19 mouse cellular contexts compared by ENCODE assay signal in the genomic region with DNA sequence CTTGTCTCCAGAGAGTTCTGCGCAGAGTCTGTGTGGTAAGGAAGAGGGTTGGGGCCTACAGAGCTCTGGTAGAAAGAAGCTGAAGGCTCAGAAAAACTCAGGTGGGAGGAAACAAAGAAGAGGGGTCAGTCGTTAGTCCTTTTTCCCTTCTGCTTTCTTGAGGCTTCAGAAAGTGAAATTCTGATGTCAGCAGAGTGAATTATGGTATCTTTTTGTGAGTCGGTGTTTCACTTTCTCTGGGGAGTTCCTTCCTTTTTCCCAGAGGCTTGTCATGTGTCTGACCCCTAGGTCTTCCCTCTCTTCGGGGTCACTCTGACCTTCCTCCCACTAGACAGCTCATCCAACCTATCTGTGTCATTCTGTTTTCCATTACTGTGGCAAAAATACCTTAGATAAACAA.
DNase-seq lines count a peak whose midpoint lies in the region; ATAC-seq and TF ChIP-seq lines count a peak whose summit lies in the region.
"Had no signal": no experiment of that assay in that cellular context is flagged by ENCODE, and none has a peak within 500 bp of the region (broad histone marks: within the 10 kb centered on the region; RNA-seq: fewer than 3 reads in every experiment).

No protein-coding gene starts in this region.

- no peaks in the 10 kb centered on the region for H3K79me2 ChIP-seq in CH12.LX (replicated peaks; ENCODE audit: control insufficient read depth, extremely low read depth, insufficient read depth, poor library complexity, severe bottlenecking)

- H3K36me3 ChIP-seq in CH12.LX (replicated peaks in 1 of 2; ENCODE audit: control insufficient read depth in 1 of 2, insufficient read depth in 1 of 2, low read length in 1 of 2): no peaks in the 10 kb centered on the region
- no peaks in the 10 kb centered on the region for H3K36me3 ChIP-seq in splenic B cell, adult 2 months (ENCODE audit: control insufficient read depth, insufficient read depth, low read length, poor library complexity, severe bottlenecking)
- H3K36me3 ChIP-seq: embryonic facial prominence, embryonic 13.5 days; forebrain, embryonic 12.5 days; hindbrain, embryonic 13.5 days had no signal

- TF ChIP-seq POLR2A in CH12.LX (IDR thresholded peaks at IDR 0.05; ENCODE audit: low read depth, low read length): no peak

- peaks cover 9% of the 10 kb centered on the region for H3K27me3 ChIP-seq in CH12.LX (replicated peaks)
- no peaks in the 10 kb centered on the region; the same call in 1 of the 2 replicates for H3K27me3 ChIP-seq in splenic B cell, adult 2 months (ENCODE audit: control insufficient read depth, insufficient read depth, low read length, poor library complexity, severe bottlenecking)
- H3K27me3 ChIP-seq: embryonic facial prominence, embryonic 13.5 days; forebrain, embryonic 12.5 days; hindbrain, embryonic 13.5 days had no signal

- no peaks in the 10 kb centered on the region for H3K9me3 ChIP-seq in CH12.LX (replicated peaks; ENCODE audit: low read length)
- H3K9me3 ChIP-seq: embryonic facial prominence, embryonic 13.5 days; forebrain, embryonic 12.5 days; hindbrain, embryonic 13.5 days had no signal

- no peak overlapping the region for H3K27ac ChIP-seq in CH12.LX (ENCODE audit: insufficient read depth, low read depth)
- H3K27ac ChIP-seq: embryonic facial prominence, embryonic 13.5 days; forebrain, embryonic 12.5 days; hindbrain, embryonic 13.5 days; hindbrain, postnatal 0 days had no signal

- H3K9ac ChIP-seq in CH12.LX (ENCODE audit: insufficient read depth, low read depth): no peak overlapping the region
- H3K9ac ChIP-seq: embryonic facial prominence, embryonic 13.5 days; forebrain, embryonic 12.5 days; hindbrain, embryonic 13.5 days had no signal

- no peak; the same call in none of the 2 replicates for TF ChIP-seq RAD21 in CH12.LX (IDR thresholded peaks at IDR 0.05; ENCODE audit: low read depth, low read length)

- H3K4me2 ChIP-seq in CH12.LX (ENCODE audit: insufficient read depth, low read depth, poor library complexity, severe bottlenecking): peak overlapping the region; percentile 57
- H3K4me2 ChIP-seq: embryonic facial prominence, embryonic 13.5 days; forebrain, embryonic 12.5 days; hindbrain, embryonic 13.5 days had no signal

- dilution Hi-C loops in CH12.LX (cut with MboI; ENCODE audit: extremely low pct_ligation_motif_present, extremely low pct_unique_long_range_greater_than_20kb, low sequenced_read_pairs): no loop called here

- peaks cover 13 to 34% of the 10 kb centered on the region in 2 experiments for H3K4me1 ChIP-seq in CH12.LX (ENCODE audit: control insufficient read depth in 1 of 2, insufficient read depth in 2 of 2)
- H3K4me1 ChIP-seq: embryonic facial prominence, embryonic 13.5 days; forebrain, embryonic 12.5 days; hindbrain, embryonic 13.5 days had no signal

- H3K4me3 ChIP-seq in CH12.LX (replicated peaks in 1 of 3; ENCODE audit: low read depth in 2 of 3, low read length in 2 of 3, poor library complexity in 1 of 3): no peak overlapping the region
- H3K4me3 ChIP-seq: embryonic facial prominence, embryonic 13.5 days; forebrain, embryonic 12.5 days; hindbrain, embryonic 13.5 days had no signal

- in situ Hi-C loops in CH12.LX (cut with MboI; ENCODE audit: low pct_ligation_motif_present, low pct_unique_long_range_greater_than_20kb, low sequenced_read_pairs): no loop called here

- ATAC-seq in hematopoietic stem cell, adult 5-6 weeks (replicated peaks in 1 of 2; ENCODE audit: insufficient read depth in 1 of 2, low FRiP score in 2 of 2, low TSS enrichment in 1 of 2, low read depth in 1 of 2, poor library complexity in 2 of 2, severe bottlenecking in 2 of 2): peak; percentile 42 to 48; a peak in 3 of 4 replicates
- ATAC-seq: CD4-positive, CD25-positive, alpha-beta regulatory T cell, adult 4 months; forebrain, embryonic 16.5 days; hindbrain, postnatal 0 days had no signal

- TF ChIP-seq CTCF in CH12.LX (conservative IDR thresholded peaks at IDR 0.05 in 1 of 2, IDR thresholded peaks at IDR 0.05 in 1 of 2; ENCODE audit: low read depth in 2 of 2, low read length in 2 of 2): no peak

- DNase-seq in A20 (ENCODE audit: low read depth, low spot score) (peak; percentile 74), CH12.LX (ENCODE audit: extremely low read depth) (peak; percentile 60)
- peak; percentile 22 for DNase-seq in splenic B cell, adult 2 months (ENCODE audit: low read depth, low spot score)
- no peak for DNase-seq in ovary, postnatal 10 days (ENCODE audit: low spot score)
- no peak for DNase-seq in adrenal gland, postnatal 36 days
- DNase-seq: adrenal gland, postnatal 10 days; B cell, adult 2 months; cerebellum, adult 2 months; cerebellum, postnatal 25 days; gastrocnemius, postnatal 14 days; heart, postnatal 10 days; heart, postnatal 4 days had no signal

- TF ChIP-seq EP300 in CH12.LX (IDR thresholded peaks at IDR 0.05; ENCODE audit: low read length): peak; percentile 89

TF ChIP-seq in CH12.LX, 34 proteins besides CTCF, POLR2A, EP300 and RAD21:
- TF ChIP-seq ELF1 (IDR thresholded peaks at IDR 0.05; ENCODE audit: low read depth, low read length) (0 out of 2 replicates have a peak, but pooled peaks have one; percentile 36), MYC (IDR thresholded peaks at IDR 0.05; ENCODE audit: low read depth, low read length) (peak; percentile 70), NRF1 (IDR thresholded peaks at IDR 0.05; ENCODE audit: low read depth, low read length) (0 out of 2 replicates have a peak, but pooled peaks have one; percentile 13), ZNF384 (IDR thresholded peaks at IDR 0.05; ENCODE audit: low read depth, low read length) (peak; percentile 58), SMC3 (IDR thresholded peaks at IDR 0.05; ENCODE audit: low read depth, low read length) (no peak), IRF4 (IDR thresholded peaks at IDR 0.05; ENCODE audit: low read depth, low read length) (peak; percentile 90), JUND (conservative IDR thresholded peaks at IDR 0.05; ENCODE audit: low read depth, low read length) (peak; percentile 57), SIN3A (IDR thresholded peaks at IDR 0.05; ENCODE audit: low read length) (peak; percentile 67), RCOR1 (conservative IDR thresholded peaks at IDR 0.05; ENCODE audit: low read depth, low read length) (peak; percentile 84), CHD2 (IDR thresholded peaks at IDR 0.05; ENCODE audit: low read length) (0 out of 2 replicates have a peak, but pooled peaks have one; percentile 42), MEF2A (IDR thresholded peaks at IDR 0.05; ENCODE audit: borderline replicate concordance, low read depth, low read length) (peak; percentile 88), MAX (IDR thresholded peaks at IDR 0.05; ENCODE audit: low read length) (peak; percentile 47), MXI1 (IDR thresholded peaks at IDR 0.05; ENCODE audit: low read depth, low read length) (no peak), ZMIZ1 (IDR thresholded peaks at IDR 0.05; ENCODE audit: low read depth, low read length) (no peak), TBP (conservative IDR thresholded peaks at IDR 0.05; ENCODE audit: low read depth, low read length) (0 out of 2 replicates have a peak, but pooled peaks have one; percentile 46), NELFE (IDR thresholded peaks at IDR 0.05; ENCODE audit: low read depth, low read length) (no peak), E2F4 (IDR thresholded peaks at IDR 0.05; ENCODE audit: insufficient replicate concordance, low read depth, low read length) (no peak), TCF12 (IDR thresholded peaks at IDR 0.05; ENCODE audit: low read depth, low read length) (peak; percentile 81), JUN (IDR thresholded peaks at IDR 0.05; ENCODE audit: insufficient read depth, low read depth, low read length) (0 out of 2 replicates have a peak, but pooled peaks have one; percentile 36), USF1 (IDR thresholded peaks at IDR 0.05; ENCODE audit: low read depth, low read length) (no peak), ETS1 (conservative IDR thresholded peaks at IDR 0.05; ENCODE audit: low read depth, low read length) (peak; percentile 95), HCFC1 (IDR thresholded peaks at IDR 0.05; ENCODE audit: low read depth, low read length) (peak; percentile 24), UBTF (IDR thresholded peaks at IDR 0.05; ENCODE audit: low read depth, low read length) (no peak), MAFK (IDR thresholded peaks at IDR 0.05; ENCODE audit: insufficient replicate concordance, low read length) (peak; percentile 90), BHLHE40 (IDR thresholded peaks at IDR 0.05; ENCODE audit: low read depth, low read length) (peak; percentile 92)

Comparison
In these comparisons a context has a peak if more than half of its experiments do, and no peak if none do; other contexts are left out.
1. DNase-seq: peak in A20 (single experiment), CH12.LX (single experiment) and splenic B cell, adult 2 months (single experiment); none in ovary, postnatal 10 days (single experiment) and adrenal gland, postnatal 36 days (0 of 2).